Mouse (Mus musculus) kidney, embryonic 16.5 days (tissue): Measurements from ENCODE around the gene Inca1. TPM values are rescaled to one million over a fixed set of nuclear protein-coding genes. Genes with fewer than 3 reads are reported as not detected.

Experiments used
- ATAC-seq: fragments of 200-750 bp; cut with Nextera tagmentation; 2 replicates; pipeline ENCODE4 v1.8.0; 2017; ENCODE audit warnings: moderate TSS enrichment; ENCODE audit not compliant: low FRiP score, low TSS enrichment
- H3K27ac ChIP-seq: fragments of 300-500 bp; sonication (generic); 2 replicates; pipeline ENCODE4 v1.5.1; 2014; ENCODE audit warnings: low read length
- H3K27me3 ChIP-seq: fragments of 300-500 bp; sonication (generic); 2 replicates; pipeline ENCODE4 v1.6.1; 2014; ENCODE audit warnings: low read length, control low read depth, mixed read lengths; ENCODE audit not compliant: insufficient read depth
- H3K36me3 ChIP-seq: fragments of 300-500 bp; sonication (generic); 2 replicates; pipeline ENCODE4 v1.6.1; 2014; ENCODE audit warnings: low read length, control low read depth, mixed read lengths; ENCODE audit not compliant: insufficient read depth
- H3K4me1 ChIP-seq: fragments of 300-500 bp; sonication (generic); 2 replicates; pipeline ENCODE4 v1.6.1; 2014; ENCODE audit warnings: low read length, control low read depth, mixed read lengths; ENCODE audit not compliant: insufficient read depth
- H3K4me2 ChIP-seq: fragments of 300-500 bp; sonication (generic); replicated peaks from 2 replicates; pipeline ENCODE4 v1.6.1; 2014; ENCODE audit warnings: low read depth, low read length
- H3K4me3 ChIP-seq: fragments of 300-500 bp; sonication (generic); 2 replicates; pipeline ENCODE4 v1.5.1; 2014; ENCODE audit warnings: mild to moderate bottlenecking, low read length
- H3K9ac ChIP-seq: fragments of 300-500 bp; sonication (generic); replicated peaks from 2 replicates; pipeline ENCODE4 v1.6.1; 2014; ENCODE audit warnings: low read length
- H3K9me3 ChIP-seq: fragments of 300-500 bp; sonication (generic); 2 replicates; pipeline ENCODE4 v1.6.1; 2016; ENCODE audit warnings: low read length, control low read depth
- WGBS: fragments of 180-500 bp; shearing (Covaris S2); extraction: QIAGEN DNeasy Blood & Tissue Kit; methylation state at CpG from one replicate; pipeline ENCODE4 v1.1.7; 2014; 5-methylcytosine and 5-hydroxymethylcytosine counted together
- polyA plus RNA-seq: library from polyadenylated mRNA; unstranded; fragments of >200 nt; fragmentation: Nextera tagmentation; extraction: Ambion mirVana; gene quantifications from 2 replicates; pipeline ENCODE4 v1.2.1, GENCODE M21; 2015

Inca1 gene
- polyA plus RNA-seq, 1 experiment from 2014 or later, result 1.6 TPM

- no peak for ATAC-seq
- WGBS, result 82% methylated on average over 12 of the region's 12 CpGs
- H3K9me3 ChIP-seq, result no peaks in the 10 kb centered on the region
- no peak overlapping the region; the same call in 1 of the 2 replicates for H3K27ac ChIP-seq
- no peaks in the 10 kb centered on the region for H3K27me3 ChIP-seq
- H3K4me1 ChIP-seq, result peaks cover 58% of the 10 kb centered on the region
- peaks cover 41% of the 10 kb centered on the region for H3K36me3 ChIP-seq
- H3K9ac ChIP-seq, result 0 out of 2 replicates have a peak overlapping the region, but pooled peaks have one; percentile 19
- peak overlapping the region; percentile 98; the same call in 1 of the 2 replicates for H3K4me2 ChIP-seq
- no peak overlapping the region for H3K4me3 ChIP-seq
These were observed 49.4 kb downstream of the Inca1 start for GRCm38 (mm10) chr11:70650322-70651175.

- no peak for ATAC-seq
- H3K4me3 ChIP-seq, result peak overlapping the region; percentile 68; the same call in 1 of the 2 replicates
- H3K27me3 ChIP-seq, result no peaks in the 10 kb centered on the region
- H3K4me1 ChIP-seq, result peaks cover 63% of the 10 kb centered on the region
- H3K27ac ChIP-seq, result no peak overlapping the region
- H3K9me3 ChIP-seq, result no peaks in the 10 kb centered on the region
- H3K36me3 ChIP-seq, result peaks cover 52% of the 10 kb centered on the region
- 71% methylated on average over 8 of the region's 8 CpGs for WGBS
- 0 out of 2 replicates have a peak overlapping the region, but pooled peaks have one; percentile 97 for H3K4me2 ChIP-seq
- 0 out of 2 replicates have a peak overlapping the region, but pooled peaks have one; percentile 36 for H3K9ac ChIP-seq
These were observed 50.7 kb downstream of the Inca1 start for GRCm38 (mm10) chr11:70649185-70649734.

GRCm38 (mm10) chr11:70648512-70648911 is 51.4 kb downstream of the Inca1 start:
- WGBS, result 78% methylated on average over 4 of the region's 4 CpGs
- H3K36me3 ChIP-seq, result peaks cover 57% of the 10 kb centered on the region
- H3K4me2 ChIP-seq, result peak overlapping the region; percentile 97
- peaks cover 63% of the 10 kb centered on the region for H3K4me1 ChIP-seq
- peak overlapping the region; percentile 68 for H3K4me3 ChIP-seq
- H3K9me3 ChIP-seq, result no peaks in the 10 kb centered on the region
- no peaks in the 10 kb centered on the region for H3K27me3 ChIP-seq
- H3K9ac ChIP-seq, result peak overlapping the region; percentile 76
- no peak for ATAC-seq
- H3K27ac ChIP-seq, result peak overlapping the region; percentile 99; the same call in 1 of the 2 replicates

- WGBS, result 2% methylated on average over 28 of the region's 28 CpGs
- peak overlapping the region; percentile 99 for H3K27ac ChIP-seq
- H3K4me3 ChIP-seq, result peak overlapping the region; percentile 68
- peak overlapping the region; percentile 97 for H3K4me2 ChIP-seq
- no peaks in the 10 kb centered on the region for H3K9me3 ChIP-seq
- H3K9ac ChIP-seq, result peak overlapping the region; percentile 76
- no peaks in the 10 kb centered on the region for H3K27me3 ChIP-seq
- H3K4me1 ChIP-seq, result peaks cover 61% of the 10 kb centered on the region
- H3K36me3 ChIP-seq, result peaks cover 60% of the 10 kb centered on the region
- ATAC-seq, result peak; percentile 12
These were observed 52.1 kb downstream of the Inca1 start for GRCm38 (mm10) chr11:70647716-70648420.

GRCm38 (mm10) chr11:70646691-70647650 is 53.0 kb downstream of the Inca1 start, which contains the start of the genes Rnf167 and Slc25a11:
Gene Rnf167 (plus strand): TSS chr11:70647235.
Gene Slc25a11 (minus strand): TSS chr11:70647479.
- peak; percentile 89 for ATAC-seq
- Histone ChIP-seq H3K4me3 (peak within 1 kb of the TSS; percentile 68), H3K4me2 (peak within 1 kb of the TSS; percentile 97), H3K9me3 (no peaks in the 10 kb centered on the region), H3K36me3 (peaks cover 52% of the 10 kb centered on the region), H3K27me3 (no peaks in the 10 kb centered on the region), H3K9ac (peak within 1 kb of the TSS; percentile 97), H3K4me1 (peaks cover 52% of the 10 kb centered on the region), H3K27ac (peak within 1 kb of the TSS; percentile 99)
- WGBS, result under 1% methylated on average over 63 of the region's 63 CpGs

GRCm38 (mm10) chr11:70646259-70646555 is 53.7 kb downstream of the Inca1 start:
- H3K27me3 ChIP-seq, result no peaks in the 10 kb centered on the region
- ATAC-seq, result no peak; the same call in 1 of the 2 replicates
- H3K9ac ChIP-seq, result peak overlapping the region; percentile 97
- WGBS, result 19% methylated on average over 3 of the region's 3 CpGs
- H3K9me3 ChIP-seq, result no peaks in the 10 kb centered on the region
- H3K36me3 ChIP-seq, result peaks cover 44% of the 10 kb centered on the region
- H3K4me3 ChIP-seq, result peak overlapping the region; percentile 68
- H3K4me2 ChIP-seq, result peak overlapping the region; percentile 92
- peaks cover 44% of the 10 kb centered on the region for H3K4me1 ChIP-seq
- H3K27ac ChIP-seq, result peak overlapping the region; percentile 96

GRCm38 (mm10) chr11:70645461-70646258 is 54.3 kb downstream of the Inca1 start:
- Histone ChIP-seq H3K27me3 (no peaks in the 10 kb centered on the region), H3K9ac (peak overlapping the region; percentile 97), H3K27ac (peak overlapping the region; percentile 96), H3K9me3 (no peaks in the 10 kb centered on the region), H3K36me3 (peaks cover 38% of the 10 kb centered on the region), H3K4me2 (peak overlapping the region; percentile 92), H3K4me3 (peak overlapping the region; percentile 68), H3K4me1 (peaks cover 39% of the 10 kb centered on the region)
- 86% methylated on average over 12 of the region's 12 CpGs for WGBS
- no peak for ATAC-seq

- ATAC-seq, result no peak
- H3K36me3 ChIP-seq, result peaks cover 30% of the 10 kb centered on the region
These were observed 55.3 kb downstream of the Inca1 start for GRCm38 (mm10) chr11:70644564-70645103.

More at GRCm38 (mm10) chr11:70644564-70645103, 55.3 kb downstream of the Inca1 start:
- no peak overlapping the region for H3K27ac ChIP-seq
- H3K9me3 ChIP-seq, result no peaks in the 10 kb centered on the region
- H3K27me3 ChIP-seq, result no peaks in the 10 kb centered on the region
- H3K4me1 ChIP-seq, result peaks cover 32% of the 10 kb centered on the region
- 0 out of 2 replicates have a peak overlapping the region, but pooled peaks have one; percentile 92 for H3K4me2 ChIP-seq
- 97% methylated on average over 8 of the region's 8 CpGs for WGBS
- no peak overlapping the region for H3K4me3 ChIP-seq
- peak overlapping the region; percentile 16; the same call in 1 of the 2 replicates for H3K9ac ChIP-seq
